1 mouse cellular context compared by ENCODE assay signal in the genomic region with DNA sequence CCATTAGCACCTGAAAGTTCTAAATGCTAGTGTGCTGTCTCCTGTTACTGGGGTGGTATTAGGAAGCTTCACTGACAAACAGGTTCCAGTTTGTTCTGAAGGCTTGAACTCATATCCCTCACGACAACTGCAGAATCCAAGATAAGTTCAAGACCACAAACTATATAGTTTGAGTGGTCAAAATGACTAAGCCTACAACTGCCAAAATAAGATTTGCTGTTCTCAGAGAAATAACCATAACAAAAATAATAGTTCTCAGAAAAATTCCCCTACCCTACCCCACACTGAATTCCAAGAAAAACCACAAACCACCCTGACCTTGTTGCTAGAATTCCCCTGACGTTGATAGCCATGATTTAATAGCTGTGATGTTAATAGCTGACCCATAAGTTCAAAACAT.
TF ChIP-seq lines count a peak whose summit lies in the region.

No protein-coding gene starts in this region.

TF ChIP-seq in MEL, 35 proteins besides CTCF, POLR2A, EP300 and RAD21:
- TF ChIP-seq SMC3 (IDR thresholded peaks at IDR 0.05; ENCODE audit: low read depth, low read length) (no peak), MXI1 (IDR thresholded peaks at IDR 0.05; ENCODE audit: low read depth, low read length) (0 out of 2 replicates have a peak, but pooled peaks have one; percentile 24), MYC (IDR thresholded peaks at IDR 0.05; ENCODE audit: low read depth, low read length) (no peak), MAFK (IDR thresholded peaks at IDR 0.05; ENCODE audit: borderline replicate concordance, low read depth, low read length) (0 out of 2 replicates have a peak, but pooled peaks have one; percentile 48), TBP (IDR thresholded peaks at IDR 0.05; ENCODE audit: low read depth, low read length) (0 out of 2 replicates have a peak, but pooled peaks have one; percentile 25), BHLHE40 (IDR thresholded peaks at IDR 0.05; ENCODE audit: borderline replicate concordance, low read depth, low read length) (no peak), KAT2A (conservative IDR thresholded peaks at IDR 0.05; ENCODE audit: low read depth, low read length) (no peak), ETS1 (IDR thresholded peaks at IDR 0.05; ENCODE audit: low read depth, low read length) (peak; percentile 85; the same call in 1 of the 2 replicates), RCOR1 (IDR thresholded peaks at IDR 0.05; ENCODE audit: low read depth, low read length) (peak; percentile 93), ZC3H11A (IDR thresholded peaks at IDR 0.05; ENCODE audit: low read depth, low read length) (no peak), TCF12 (IDR thresholded peaks at IDR 0.05; ENCODE audit: low read depth, low read length) (peak; percentile 85), TAL1 (IDR thresholded peaks at IDR 0.05; ENCODE audit: low read length) (peak; percentile 97), GATA1 (IDR thresholded peaks at IDR 0.05; ENCODE audit: low read depth, low read length) (peak; percentile 84), MYB (IDR thresholded peaks at IDR 0.05; ENCODE audit: low read depth, low read length) (peak; percentile 72), ZNF384 (IDR thresholded peaks at IDR 0.05; ENCODE audit: low read depth, low read length) (no peak)
